ENCODE assay signal across 17 mouse cellular contexts in the genomic region with DNA sequence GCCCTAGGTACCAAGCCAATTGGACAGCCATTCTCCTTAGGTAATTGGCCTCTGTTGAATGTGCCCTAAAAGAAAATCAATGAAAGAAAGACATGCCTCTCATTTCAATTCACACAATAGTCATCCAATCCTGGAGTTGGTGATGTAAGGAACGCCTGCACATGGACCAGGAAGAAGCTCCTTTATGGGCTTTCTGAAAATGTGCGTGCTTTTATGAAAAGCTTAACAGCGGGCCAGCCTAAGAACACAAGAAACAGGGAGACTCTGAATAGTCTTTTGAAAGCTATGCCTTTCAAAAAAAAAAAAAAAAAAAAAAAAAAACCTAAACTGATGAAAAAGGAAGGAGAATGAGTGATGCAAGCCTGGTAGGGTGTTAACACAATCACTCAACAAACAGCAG.
"Had no signal": no experiment of that assay in that cellular context is flagged by ENCODE, and none has a peak within 500 bp of the region (broad histone marks: within the 10 kb centered on the region; RNA-seq: fewer than 3 reads in every experiment).

No protein-coding gene starts in this region.

- H3K9ac ChIP-seq: lung, embryonic 15.5 days; midbrain, embryonic 13.5 days; midbrain, embryonic 15.5 days; neural tube, embryonic 12.5 days; stomach, embryonic 15.5 days had no signal

- H3K27ac ChIP-seq: lung, embryonic 15.5 days; macrophage; midbrain, embryonic 13.5 days; midbrain, embryonic 15.5 days; neural tube, embryonic 12.5 days; stomach, embryonic 15.5 days; stomach, postnatal 0 days had no signal

- H3K4me1 ChIP-seq: lung, embryonic 15.5 days; megakaryocyte, embryonic 14.5 days; midbrain, embryonic 13.5 days; midbrain, embryonic 15.5 days; neural tube, embryonic 12.5 days; stomach, embryonic 15.5 days had no signal

- H3K9me3 ChIP-seq: lung, embryonic 15.5 days; megakaryocyte, embryonic 14.5 days; midbrain, embryonic 13.5 days; midbrain, embryonic 15.5 days; neural tube, embryonic 12.5 days; stomach, embryonic 15.5 days had no signal

- H3K4me2 ChIP-seq: lung, embryonic 15.5 days; midbrain, embryonic 11.5 days; midbrain, embryonic 13.5 days; midbrain, embryonic 15.5 days; neural tube, embryonic 12.5 days; stomach, embryonic 15.5 days had no signal

- ATAC-seq: lung, postnatal 0 days; midbrain, embryonic 13.5 days; midbrain, embryonic 15.5 days had no signal

- H3K27me3 ChIP-seq: lung, embryonic 15.5 days; midbrain, embryonic 13.5 days; midbrain, embryonic 15.5 days; neural tube, embryonic 12.5 days; stomach, embryonic 15.5 days had no signal

- H3K36me3 ChIP-seq: lung, embryonic 15.5 days; midbrain, embryonic 13.5 days; midbrain, embryonic 15.5 days; neural tube, embryonic 12.5 days; stomach, embryonic 15.5 days had no signal

- DNase-seq: lung, adult 2 months; lung, postnatal 14 days; lung, postnatal 36 days; right cerebral cortex, postnatal 14 days; thymus, adult 2 months; thymus, postnatal 25 days; thymus, postnatal 4 days had no signal

- H3K4me3 ChIP-seq: lung, embryonic 15.5 days; megakaryocyte, embryonic 14.5 days; midbrain, embryonic 13.5 days; midbrain, embryonic 15.5 days; neural tube, embryonic 12.5 days; stomach, embryonic 15.5 days had no signal
